Mouse (Mus musculus) MEL (cell line): ENCODE results near the gene Smtnl2. TPM values are rescaled to one million over a fixed set of nuclear protein-coding genes. Genes with fewer than 3 reads are reported as not detected.
A peak's percentile ranks its signal among the peaks of the same experiment; 100 is the strongest.

Source experiments
- DNase-seq: peaks from one replicate; pipeline ENCODE4 v3.0.0; 2011; ENCODE audit warnings: low read depth, low spot score
- H3K27ac ChIP-seq: 2 replicates; pipeline ENCODE4 v1.5.1; 2012; ENCODE audit warnings: low read depth, mild to moderate bottlenecking, control low read depth, low read length, moderate library complexity; ENCODE audit not compliant: control insufficient read depth
- H3K27me3 ChIP-seq, 2 experiments: fragments of 150-350 bp in 1 of 2; sonication (generic) in 1 of 2; 2 replicates each; pipeline ENCODE4 v1.6.1; 2012; ENCODE audit warnings: low read length in 2 of 2, mild to moderate bottlenecking in 2 of 2, improper control_type of control experiment in 1 of 2, moderate library complexity in 1 of 2; ENCODE audit not compliant: insufficient read depth in 2 of 2, control insufficient read depth in 1 of 2
- H3K36me3 ChIP-seq, 2 experiments: 2 replicates each; pipeline ENCODE4 v1.6.1; 2012 to 2014; ENCODE audit warnings: low read length in 2 of 2, improper control_type of control experiment in 1 of 2, inconsistent platforms in 1 of 2, mild to moderate bottlenecking in 1 of 2; ENCODE audit not compliant: insufficient read depth in 2 of 2, control insufficient read depth in 1 of 2
- H3K4me1 ChIP-seq, 2 experiments: fragments of 150-350 bp in 1 of 2; sonication (generic) in 1 of 2; 2 replicates each; pipeline ENCODE4 v1.6.1; 2012; ENCODE audit warnings: low read length in 2 of 2, improper control_type of control experiment in 1 of 2, mild to moderate bottlenecking in 1 of 2; ENCODE audit not compliant: insufficient read depth in 2 of 2, control insufficient read depth in 1 of 2
- H3K4me3 ChIP-seq, 2 experiments: fragments of 150-350 bp in 1 of 2; sonication (generic) in 1 of 2; 2 replicates each; pipeline ENCODE4 v1.5.1; 2012; ENCODE audit warnings: low read depth in 2 of 2, low read length in 2 of 2, mild to moderate bottlenecking in 2 of 2, moderate library complexity in 2 of 2, control low read depth in 1 of 2, improper control_type of control experiment in 1 of 2; ENCODE audit not compliant: control insufficient read depth in 1 of 2, insufficient read depth in 1 of 2
- H3K79me2 ChIP-seq: 2 replicates; pipeline ENCODE4 v1.6.1; 2012; ENCODE audit warnings: mild to moderate bottlenecking, low read length, moderate library complexity; ENCODE audit not compliant: control insufficient read depth, poor library complexity, insufficient read depth
- H3K9ac ChIP-seq: 2 replicates; pipeline ENCODE4 v1.6.1; 2012; ENCODE audit warnings: low read depth, mild to moderate bottlenecking, control low read depth, low read length, moderate library complexity; ENCODE audit not compliant: control insufficient read depth, poor library complexity, severe bottlenecking
- H3K9me3 ChIP-seq: fragments of 150-350 bp; sonication (generic); replicated peaks from 2 replicates; pipeline ENCODE4 v1.6.1; 2012; ENCODE audit warnings: mild to moderate bottlenecking, low read length, improper control_type of control experiment, moderate library complexity; ENCODE audit not compliant: insufficient read depth
- BHLHE40 ChIP-seq: IDR thresholded peaks from 2 replicates; pipeline ENCODE4 v1.6.1; 2012; ENCODE audit warnings: low read depth, mild to moderate bottlenecking, inconsistent platforms, low read length, improper control_type of control experiment, borderline replicate concordance
- CTCF ChIP-seq, 3 experiments: IDR thresholded peaks in 2 of 3; conservative IDR thresholded peaks in 1 of 3; 2 replicates each; pipeline ENCODE4 v1.5.1; 2011 to 2012; ENCODE audit warnings: low read length in 3 of 3, low read depth in 2 of 3, mild to moderate bottlenecking in 2 of 3, improper control_type of control experiment in 1 of 3, inconsistent platforms in 1 of 3, mixed read lengths in 1 of 3, moderate library complexity in 1 of 3; ENCODE audit not compliant: control insufficient read depth in 1 of 3, insufficient read depth in 1 of 3, poor library complexity in 1 of 3, severe bottlenecking in 1 of 3
- E2F4 ChIP-seq: IDR thresholded peaks from 2 replicates; pipeline ENCODE4 v1.6.1; 2011; ENCODE audit warnings: low read depth, low read length, improper control_type of control experiment, borderline replicate concordance
- ELF1 ChIP-seq: IDR thresholded peaks from 2 replicates; pipeline ENCODE4 v1.6.1; 2014; ENCODE audit warnings: low read depth, mild to moderate bottlenecking, inconsistent platforms, low read length, improper control_type of control experiment, moderate library complexity
- ETS1 ChIP-seq: IDR thresholded peaks from 2 replicates; pipeline ENCODE4 v1.6.1; 2012; ENCODE audit warnings: low read depth, mild to moderate bottlenecking, inconsistent platforms, low read length, improper control_type of control experiment, moderate library complexity
- KAT2A ChIP-seq: conservative IDR thresholded peaks from 2 replicates; pipeline ENCODE4 v1.6.1; 2012; ENCODE audit warnings: low read depth, low read length, improper control_type of control experiment, inconsistent platforms
- MAZ ChIP-seq: IDR thresholded peaks from 2 replicates; pipeline ENCODE4 v1.6.1; 2012; ENCODE audit warnings: low read depth, mild to moderate bottlenecking, inconsistent platforms, low read length, improper control_type of control experiment
- MEF2A ChIP-seq: IDR thresholded peaks from 2 replicates; pipeline ENCODE4 v1.6.1; 2014; ENCODE audit warnings: low read depth, mild to moderate bottlenecking, inconsistent platforms, low read length, improper control_type of control experiment; ENCODE audit not compliant: poor library complexity, insufficient replicate concordance, severe bottlenecking; ENCODE audit errors: extremely low read depth
- MXI1 ChIP-seq: IDR thresholded peaks from 2 replicates; pipeline ENCODE4 v1.6.1; 2011; ENCODE audit warnings: mild to moderate bottlenecking, low read depth, low read length, improper control_type of control experiment
- MYB ChIP-seq: IDR thresholded peaks from 2 replicates; pipeline ENCODE4 v1.6.1; 2011; ENCODE audit warnings: mild to moderate bottlenecking, low read depth, low read length, improper control_type of control experiment
- MYC ChIP-seq: IDR thresholded peaks from 2 replicates; pipeline ENCODE4 v1.6.1; 2011; ENCODE audit warnings: low read depth, mild to moderate bottlenecking, low read length, improper control_type of control experiment, moderate library complexity
- NELFE ChIP-seq: IDR thresholded peaks from 2 replicates; pipeline ENCODE4 v1.6.1; 2011; ENCODE audit warnings: low read depth, low read length, improper control_type of control experiment
- POLR2AphosphoS5 ChIP-seq: IDR thresholded peaks from 2 replicates; pipeline ENCODE4 v1.6.1; 2012; ENCODE audit warnings: low read depth, borderline replicate concordance, mild to moderate bottlenecking, inconsistent platforms, low read length, moderate library complexity, mixed read lengths
- RAD21 ChIP-seq: IDR thresholded peaks from 2 replicates; pipeline ENCODE4 v1.6.1; 2011; ENCODE audit warnings: mild to moderate bottlenecking, low read depth, low read length, improper control_type of control experiment
- SIN3A ChIP-seq: IDR thresholded peaks from 2 replicates; pipeline ENCODE4 v1.6.1; 2012; ENCODE audit warnings: low read length, improper control_type of control experiment, inconsistent platforms
- SMC3 ChIP-seq: IDR thresholded peaks from 2 replicates; pipeline ENCODE4 v1.6.1; 2011; ENCODE audit warnings: low read depth, low read length, improper control_type of control experiment
- TCF12 ChIP-seq: IDR thresholded peaks from 2 replicates; pipeline ENCODE4 v1.6.1; 2014; ENCODE audit warnings: low read depth, mild to moderate bottlenecking, inconsistent platforms, low read length, improper control_type of control experiment, moderate library complexity
- ZC3H11A ChIP-seq: IDR thresholded peaks from 2 replicates; pipeline ENCODE4 v1.6.1; 2012; ENCODE audit warnings: low read depth, mild to moderate bottlenecking, inconsistent platforms, low read length, improper control_type of control experiment
- polyA plus RNA-seq, 2 experiments: library from polyadenylated mRNA; stranded (reverse) in 1 of 2; unstranded in 1 of 2; fragments of >175 nt in 1 of 2; fragments of >200 nt in 1 of 2; gene quantifications; 2 replicates each; pipeline versions ENCODE4 v1.2.1 to v1.2.4; 2012; ENCODE audit warnings: low replicate concordance in 2 of 2, low read depth in 1 of 2; ENCODE audit not compliant: insufficient read length in 2 of 2, insufficient read depth in 1 of 2, missing spikeins in 1 of 2
- total RNA-seq: library from RNA; depleted of rRNA; stranded (reverse); fragments of 300-350 nt; gene quantifications from 2 replicates; pipeline ENCODE4 v1.2.3, GENCODE M21; 2012

The Smtnl2 gene
- total and polyA plus RNA-seq, 3 experiments: 10.2 to 10.9 TPM; not detected in 1

DNA sequence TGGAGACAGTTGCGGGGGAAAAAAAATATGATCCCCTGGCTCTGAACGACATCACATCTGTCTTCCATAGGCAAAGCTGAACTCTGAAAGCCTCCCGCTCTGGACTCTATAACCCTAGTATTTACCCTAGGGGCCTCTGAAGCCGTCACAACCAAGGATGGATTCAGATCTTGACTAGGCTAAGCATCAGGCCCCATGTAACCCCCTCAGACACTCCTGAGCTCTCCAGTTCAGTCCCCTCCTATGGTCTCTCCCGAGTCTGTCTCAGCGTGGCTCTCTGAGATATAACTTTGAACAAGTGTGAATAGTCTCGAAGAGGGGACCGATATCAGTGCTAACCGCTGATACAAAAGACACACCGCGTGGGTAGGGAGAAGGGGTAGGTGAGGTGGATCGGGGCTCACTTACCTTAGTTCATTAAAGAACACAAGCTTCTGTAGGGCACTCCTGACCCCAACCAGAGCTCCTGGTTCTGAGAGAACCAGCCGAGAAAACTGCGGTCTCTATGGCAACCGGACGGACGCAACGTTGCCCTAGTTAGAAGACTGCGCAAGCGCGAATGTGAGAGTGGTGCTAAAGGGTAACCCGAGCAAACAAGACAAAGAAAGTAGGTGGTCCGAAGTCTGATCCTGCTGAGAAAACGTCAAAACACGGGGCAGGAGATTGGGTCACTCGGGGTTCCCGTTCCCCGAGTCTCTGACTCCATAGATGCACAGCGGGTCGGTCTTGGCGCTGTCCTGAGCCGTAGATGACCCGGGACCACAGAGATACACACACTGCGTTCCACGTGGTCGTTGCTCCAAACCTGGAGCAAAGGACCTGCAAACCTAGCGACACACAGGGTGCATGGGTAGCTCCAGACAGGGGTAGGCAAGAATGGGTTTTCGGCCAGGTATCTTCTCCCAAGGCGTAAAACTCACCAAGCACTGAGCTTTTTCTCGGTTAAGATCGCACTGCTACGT lies 49.8 kb downstream of the Smtnl2 start (continued):
- no peak for TF ChIP-seq ETS1
- TF ChIP-seq NELFE: no peak

DNA sequence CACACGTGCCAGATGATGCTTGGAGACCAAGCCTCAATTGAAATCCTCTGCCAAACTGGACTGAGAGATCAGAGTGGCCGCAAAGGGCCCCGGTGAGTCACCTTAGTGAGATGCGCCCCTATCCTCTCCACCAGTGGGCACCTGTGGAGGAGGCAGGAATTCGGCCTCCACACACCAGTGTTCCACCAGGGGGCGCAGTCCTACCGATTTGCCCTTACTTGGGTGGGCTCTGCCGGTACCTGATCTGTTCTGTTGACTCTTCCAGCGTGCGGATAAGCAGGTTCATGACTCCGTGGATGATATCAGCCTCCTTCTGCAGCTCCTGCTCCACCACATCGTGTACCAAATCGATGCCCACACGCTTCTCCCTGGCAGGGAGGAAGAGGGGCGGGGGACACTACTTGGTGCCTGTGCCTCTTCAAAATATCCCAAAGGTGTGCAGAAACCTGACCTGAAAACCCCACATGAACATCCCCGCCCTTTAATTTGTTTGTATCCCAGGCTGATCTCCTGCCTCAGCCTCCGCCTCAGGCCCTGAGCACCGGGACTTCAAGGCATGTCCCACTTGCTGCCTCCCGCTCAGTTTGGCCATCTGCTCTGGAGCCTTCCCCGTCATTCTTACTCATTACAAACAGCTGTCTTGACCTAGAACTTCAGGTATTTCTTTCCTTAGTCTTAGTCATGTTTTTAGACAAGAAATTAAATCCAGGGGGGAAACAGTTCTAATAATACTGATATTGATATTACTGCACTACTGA lies 56.4 kb downstream of the Smtnl2 start:
- peak; percentile 99 for TF ChIP-seq SMC3
- TF ChIP-seq MEF2A: no peak
- no peak for TF ChIP-seq MYC
- TF ChIP-seq MXI1: no peak
- TF ChIP-seq KAT2A: no peak
- TF ChIP-seq E2F4: no peak
- no peak for TF ChIP-seq BHLHE40
- TF ChIP-seq TCF12: no peak
- TF ChIP-seq ELF1: no peak
- TF ChIP-seq MAZ: peak; percentile 69; the same call in 1 of the 2 replicates
- TF ChIP-seq SIN3A: 0 out of 2 replicates have a peak, but pooled peaks have one; percentile 43
- TF ChIP-seq RAD21: peak; percentile 89
- TF ChIP-seq POLR2AphosphoS5: no peak
- TF ChIP-seq ZC3H11A: peak; percentile 91
- peak; percentile 93 to 99 (median 99) for TF ChIP-seq CTCF (IDR thresholded peaks at IDR 0.05 in 2 of 3, conservative IDR thresholded peaks at IDR 0.05 in 1 of 3; ENCODE audit: control insufficient read depth in 1 of 3, insufficient read depth in 1 of 3, low read depth in 2 of 3, low read length in 3 of 3, poor library complexity in 1 of 3, severe bottlenecking in 1 of 3)
- TF ChIP-seq MYB: no peak
- 0 out of 4 replicates have a peak, but pooled peaks cover 0 to 2% of the 10 kb centered on the region in 2 experiments for H3K36me3 ChIP-seq
- no peak overlapping the region for H3K9ac ChIP-seq
- no peak overlapping the region for H3K27ac ChIP-seq
- peaks cover 2 to 10% of the 10 kb centered on the region in 2 experiments; a peak in 3 of 4 replicates for H3K4me1 ChIP-seq
- H3K9me3 ChIP-seq: no peaks in the 10 kb centered on the region
- peak; percentile 79 for DNase-seq
- H3K4me3 ChIP-seq: no peak overlapping the region
- no peaks in the 10 kb centered on the region for H3K79me2 ChIP-seq
- peaks cover 0 to under 1% of the 10 kb centered on the region in 2 experiments; a peak in 2 of 4 replicates for H3K27me3 ChIP-seq
